Mouse (Mus musculus) retina, postnatal 7 days (tissue): ENCODE data around the gene Olfr1336.
"Not testable (repeated sequence)": the region's sequence is repeated elsewhere in the genome, so short reads cannot be mapped to it uniquely, and the experiment has no call there.

Experiments
- DNase-seq: peaks from one replicate; pipeline ENCODE4 v3.0.0-alpha.2; 2012; ENCODE audit warnings: low read depth, low spot score

Olfr1336 gene

GRCm38 (mm10) chr7:6455868-6456267 is at the start of gene Olfr1336:
Olfr1336 (plus strand) TSS chr7:6456168.
- no peak for DNase-seq

GRCm38 (mm10) chr7:6410043-6410442 is 45.9 kb upstream of the Olfr1336 start, which contains the start of gene Gm20715:
Gm20715 (plus strand) TSS chr7:6410277.
- peak; percentile 33 for DNase-seq

- DNase-seq: no peak
Observed at GRCm38 (mm10) chr7:6414626-6415441, 41.1 kb upstream of the Olfr1336 start.

- no peak for DNase-seq
Observed at GRCm38 (mm10) chr7:6415442-6415787, 40.6 kb upstream of the Olfr1336 start.

- DNase-seq: no peak
Observed at GRCm38 (mm10) chr7:6419894-6420293, 36.1 kb upstream of the Olfr1336 start.

GRCm38 (mm10) chr7:6429381-6429780 is 26.6 kb upstream of the Olfr1336 start:
- no peak for DNase-seq

- DNase-seq: no peak
Observed at GRCm38 (mm10) chr7:6430342-6430741, 25.6 kb upstream of the Olfr1336 start.

DNA sequence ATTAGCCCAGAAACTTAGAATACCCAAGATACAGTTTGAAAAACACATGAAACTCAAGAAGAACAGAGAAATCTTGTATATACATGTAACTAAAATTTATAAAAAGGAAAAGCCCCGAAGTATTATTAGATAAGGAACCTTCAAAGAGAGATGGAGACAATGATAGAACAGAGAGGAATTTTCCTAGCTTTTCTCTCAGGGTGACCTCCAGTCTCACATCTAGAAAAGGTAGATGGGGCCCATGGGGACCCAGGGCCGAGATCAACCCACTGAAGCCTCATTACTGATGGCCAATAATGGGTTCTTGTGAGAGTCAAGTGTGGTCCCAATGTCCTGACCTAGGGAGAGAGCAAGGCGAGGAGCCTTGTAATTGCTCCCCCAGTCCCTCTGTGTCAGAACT is 17.6 kb upstream of the Olfr1336 start, which contains the start of gene Olfr1344:
Gene Olfr1344, plus strand, starts transcription at position 301 of the 400 bp plus-strand sequence.
- no peak for DNase-seq

- DNase-seq: no peak
Observed at GRCm38 (mm10) chr7:6441173-6441572, 14.8 kb upstream of the Olfr1336 start.

DNA sequence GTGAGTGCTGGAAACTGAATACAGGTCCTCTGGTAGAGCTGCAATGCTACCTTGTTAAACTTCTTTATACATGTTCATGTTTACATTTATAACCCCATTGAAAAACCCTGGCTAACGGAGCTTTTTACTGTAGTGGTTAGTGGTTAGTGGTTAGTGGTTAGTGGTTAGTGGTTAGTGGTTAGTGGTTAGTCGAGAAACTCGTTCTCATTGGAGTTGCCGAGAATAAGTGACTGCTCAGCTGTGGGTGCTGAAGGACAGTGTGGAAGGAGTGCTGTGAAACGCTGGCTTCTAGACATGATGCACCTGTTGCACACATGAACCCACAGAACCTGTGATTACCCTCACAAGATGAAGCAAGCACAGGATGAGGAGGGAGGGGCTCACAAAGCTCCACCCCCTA is 8.2 kb upstream of the Olfr1336 start:
- DNase-seq: no peak

- no peak for DNase-seq
Observed at GRCm38 (mm10) chr7:6456399-6456798, 431 bp downstream of the Olfr1336 start.

- no peak for DNase-seq
Observed at GRCm38 (mm10) chr7:6466951-6467350, 11.0 kb downstream of the Olfr1336 start, which contains the start of gene Olfr1346. Olfr1346 (plus strand) TSS chr7:6467101.

DNA sequence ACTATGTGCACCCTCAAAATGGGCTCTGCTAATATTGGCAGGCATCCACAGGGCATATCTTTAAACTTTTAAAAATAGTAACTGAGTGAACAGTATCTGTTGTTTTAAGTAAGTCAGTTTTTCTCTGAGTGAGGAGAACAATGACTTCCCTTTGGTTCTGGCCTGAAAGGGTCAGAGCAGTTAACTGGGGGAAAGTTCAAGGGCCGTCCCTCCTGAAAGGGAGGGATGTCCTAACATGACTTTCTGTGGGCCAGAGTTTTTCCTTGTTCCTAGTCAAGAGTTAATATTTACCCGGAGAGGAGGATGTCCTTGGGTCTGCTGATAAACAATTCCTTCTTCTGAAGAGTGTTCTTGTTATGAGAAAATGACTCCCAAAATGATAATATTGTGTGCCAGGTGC is 21.7 kb downstream of the Olfr1336 start:
- DNase-seq: not testable (repeated sequence)

- no peak for DNase-seq
Observed at GRCm38 (mm10) chr7:6486841-6487240, 30.9 kb downstream of the Olfr1336 start, which contains the start of gene Olfr5. Olfr5 (minus strand) TSS chr7:6486941.

- no peak for DNase-seq
Observed at GRCm38 (mm10) chr7:6499655-6500054, 43.7 kb downstream of the Olfr1336 start, which contains the start of gene Olfr1347. Olfr1347 (minus strand) TSS chr7:6499755.

GRCm38 (mm10) chr7:6508648-6509047 is 52.7 kb downstream of the Olfr1336 start, which contains the start of gene Olfr1348:
Olfr1348 (minus strand) TSS chr7:6508748.
- DNase-seq: no peak
